Mouse (Mus musculus): ENCODE results near the gene Ptprk. TPM values are rescaled to one million over a fixed set of nuclear protein-coding genes. Genes with fewer than 3 reads are reported as not detected.

Ptprk gene
- total RNA-seq, 2 experiments from 2014 or later: 20.9 to 21.0 TPM

GRCm38 (mm10) chr10:28614396-28614795, 539.8 kb downstream of the Ptprk start:
- intact Hi-C loops (cut with DNase I): no loop called here
- no peak for DNase-seq

DNA sequence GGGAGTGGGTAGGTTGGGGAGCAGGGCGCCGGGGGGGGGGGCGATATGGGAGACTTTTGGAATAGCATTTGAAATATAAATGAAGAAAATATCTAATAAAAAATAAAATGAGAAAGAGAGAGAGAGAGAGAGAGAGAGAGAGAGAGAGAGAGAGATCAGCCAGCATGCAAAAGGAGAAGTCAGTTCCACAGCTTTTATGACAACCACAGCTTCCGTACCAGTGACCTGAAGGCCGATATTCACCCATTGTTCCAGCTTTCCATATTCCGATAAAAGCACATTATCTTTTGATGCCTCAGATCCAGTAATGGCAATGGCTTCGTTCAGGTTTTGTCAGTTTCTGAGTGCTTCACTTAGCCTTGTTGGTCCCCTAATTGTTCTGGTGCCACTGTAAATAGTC, 542.6 kb downstream of the Ptprk start:
- DNase-seq: no peak

GRCm38 (mm10) chr10:28618002-28618401, 543.4 kb downstream of the Ptprk start:
- DNase-seq: no peak
- intact Hi-C loops (cut with DNase I): no loop called here

More for the DNA sequence above, 542.6 kb downstream of the Ptprk start:
- intact Hi-C loops (cut with DNase I): no loop called here

DNA sequence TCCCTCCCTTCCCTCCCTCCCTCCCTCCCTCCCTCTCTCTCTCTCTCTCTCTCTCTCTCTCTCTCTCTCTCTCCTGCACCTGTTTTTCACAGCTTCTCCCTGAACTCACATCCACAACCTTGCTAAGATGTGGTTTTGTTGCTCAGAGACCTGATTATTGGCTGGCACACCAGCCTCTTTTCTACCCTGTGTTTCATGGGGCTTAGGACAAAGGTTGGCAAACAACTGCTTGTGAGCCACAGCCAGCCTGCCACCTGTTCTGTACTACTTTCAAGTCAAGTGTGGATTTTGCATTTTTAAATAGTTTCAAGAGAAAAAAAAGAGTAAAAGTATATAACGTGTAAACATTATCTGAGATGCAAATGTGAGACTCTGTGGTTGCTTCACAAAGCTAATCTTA, 544.8 kb downstream of the Ptprk start:
- DNase-seq: no peak
- intact Hi-C loops (cut with DNase I): no loop called here

DNA sequence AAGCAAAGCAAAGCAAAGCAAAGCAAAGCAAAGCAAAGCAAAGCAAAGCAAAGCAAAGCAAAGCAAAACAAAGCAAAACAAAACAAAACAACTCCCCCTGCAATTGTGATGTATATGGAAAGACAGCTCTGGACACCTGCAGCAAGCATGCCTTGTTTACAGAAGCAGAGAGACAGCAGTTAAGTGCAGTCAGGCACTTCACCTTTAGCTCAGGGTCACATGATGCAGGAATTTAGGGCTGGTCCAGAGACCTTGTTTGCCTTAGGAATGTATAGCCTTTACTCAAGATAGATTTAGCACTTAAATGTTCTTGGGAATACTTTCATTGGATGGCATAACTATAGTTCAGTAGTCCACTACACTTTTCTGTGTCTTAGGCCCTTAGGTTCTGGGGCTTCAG, 561.5 kb downstream of the Ptprk start:
- intact Hi-C loops (cut with DNase I): no loop called here

DNA sequence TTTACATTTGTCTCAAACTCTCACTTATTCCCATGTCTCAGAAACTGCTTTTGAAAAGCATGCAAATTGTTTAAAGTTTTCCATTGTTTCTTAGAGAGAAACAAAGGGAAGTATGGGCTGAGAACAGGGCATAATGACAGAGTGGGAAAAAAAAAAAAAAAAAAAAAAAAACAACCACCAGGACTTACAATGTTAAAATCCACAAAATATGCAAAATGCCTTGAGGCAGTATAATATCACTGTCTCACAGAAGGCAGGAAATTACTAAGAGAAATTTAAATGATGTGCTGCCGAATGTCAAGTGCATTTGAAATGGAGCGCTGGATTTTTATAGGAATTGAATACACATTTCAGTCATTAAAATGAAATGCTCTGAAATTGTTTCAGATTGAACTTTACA, 567.3 kb downstream of the Ptprk start:
- intact Hi-C loops (cut with DNase I): no loop called here
- no peak for DNase-seq

More for the DNA sequence above, 561.5 kb downstream of the Ptprk start:
- DNase-seq: no peak

Small RNA genes within 50 kb of the gene (microRNA-seq; reads per million reads assigned to microRNA genes)
- 0 reads per million in 2 experiments for gene Gm22370 (ENCODE audit: borderline number of aligned reads in 2 of 2)
